Mouse (Mus musculus): ENCODE results near the gene Sp110. TPM values are rescaled to one million over a fixed set of nuclear protein-coding genes. Genes with fewer than 3 reads are reported as not detected.
"Not testable (repeated sequence)": the region's sequence is repeated elsewhere in the genome, so short reads cannot be mapped to it uniquely, and the experiment has no call there.

Sp110 gene
- polyA plus RNA-seq, 1 experiment from 2014 or later: 0.79 TPM

DNA sequence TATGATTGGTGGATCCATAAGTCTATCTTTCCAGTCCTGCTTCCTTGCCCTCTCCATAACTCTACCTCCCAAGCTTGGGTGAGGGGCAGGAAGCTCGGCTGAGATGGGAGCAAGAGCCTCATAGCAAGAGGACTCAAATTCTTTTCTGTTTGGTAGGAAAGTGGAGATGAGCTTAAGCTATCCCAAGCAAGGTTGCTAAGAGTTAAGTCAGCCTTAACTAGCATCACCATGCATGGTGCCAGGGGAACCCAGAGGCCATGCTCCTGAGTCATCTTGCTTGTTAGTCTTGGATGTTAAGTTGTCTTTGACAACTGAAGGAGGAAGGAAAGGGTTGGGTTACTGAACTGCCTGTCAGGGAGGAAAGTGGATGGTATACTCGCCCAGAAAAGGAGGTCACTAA lies 9.9 kb downstream of the Sp110 start:
- H3K36me3 ChIP-seq (replicated peaks); H3K4me3 ChIP-seq; H3K27me3 ChIP-seq (ENCODE audit: poor library complexity, severe bottlenecking); H3K9me3 ChIP-seq; H3K4me1 ChIP-seq; H3K27ac ChIP-seq; DNase-seq (ENCODE audit: extremely low spot score, low spot score): not testable (repeated sequence)
- 81% methylated on average over 1 of the region's 2 CpGs for WGBS

DNA sequence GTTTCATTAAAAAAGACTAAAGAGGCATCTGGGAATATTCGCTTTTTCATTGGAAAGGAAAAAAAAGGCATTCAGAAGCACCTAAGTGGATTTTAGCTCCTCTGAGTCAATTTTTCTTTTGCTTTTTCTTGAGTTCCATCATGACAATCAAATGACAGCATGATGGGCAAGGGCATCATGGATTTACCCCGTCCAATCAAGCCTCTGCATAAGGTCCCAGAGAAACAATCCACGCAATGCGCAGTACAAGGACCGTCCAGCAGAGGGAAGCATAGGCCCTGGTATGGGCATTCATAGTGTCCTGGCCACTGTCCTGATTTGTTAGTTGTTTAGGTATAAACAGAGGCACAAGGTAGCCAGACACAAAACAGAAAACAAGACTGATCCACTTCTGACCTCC lies 17.1 kb downstream of the Sp110 start:
- WGBS: 31% methylated on average over 5 of the region's 5 CpGs
- not testable (repeated sequence) for DNase-seq (ENCODE audit: extremely low spot score, low spot score); H3K36me3 ChIP-seq (replicated peaks); H3K27ac ChIP-seq; H3K4me3 ChIP-seq; H3K27me3 ChIP-seq (ENCODE audit: poor library complexity, severe bottlenecking); H3K4me1 ChIP-seq; H3K9me3 ChIP-seq

DNA sequence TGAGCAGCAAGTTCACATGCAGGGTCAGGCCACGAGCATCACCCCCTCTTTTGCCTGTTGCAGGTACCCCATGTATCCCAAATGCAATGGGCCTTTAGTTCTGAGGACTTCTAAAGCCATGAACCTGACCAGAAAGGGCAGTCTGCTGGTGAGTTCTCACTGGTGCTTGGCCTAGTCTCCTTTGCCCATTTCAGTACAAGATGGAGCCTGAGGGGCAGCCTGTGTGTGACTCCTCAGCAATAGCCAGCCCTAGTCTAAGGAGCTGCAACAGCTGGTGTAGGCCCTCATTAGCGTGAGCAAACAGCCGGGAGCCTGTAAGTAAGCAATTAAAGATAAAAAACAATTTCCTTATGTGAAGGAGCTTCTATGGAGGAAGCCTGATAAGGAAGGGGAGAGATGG lies 18.0 kb downstream of the Sp110 start:
- H3K9me3 ChIP-seq; H3K36me3 ChIP-seq (replicated peaks); H3K4me3 ChIP-seq; H3K4me1 ChIP-seq; H3K27me3 ChIP-seq (ENCODE audit: poor library complexity, severe bottlenecking); DNase-seq (ENCODE audit: extremely low spot score, low spot score); H3K27ac ChIP-seq: not testable (repeated sequence)
- 84% methylated on average over 3 of the region's 3 CpGs for WGBS

DNA sequence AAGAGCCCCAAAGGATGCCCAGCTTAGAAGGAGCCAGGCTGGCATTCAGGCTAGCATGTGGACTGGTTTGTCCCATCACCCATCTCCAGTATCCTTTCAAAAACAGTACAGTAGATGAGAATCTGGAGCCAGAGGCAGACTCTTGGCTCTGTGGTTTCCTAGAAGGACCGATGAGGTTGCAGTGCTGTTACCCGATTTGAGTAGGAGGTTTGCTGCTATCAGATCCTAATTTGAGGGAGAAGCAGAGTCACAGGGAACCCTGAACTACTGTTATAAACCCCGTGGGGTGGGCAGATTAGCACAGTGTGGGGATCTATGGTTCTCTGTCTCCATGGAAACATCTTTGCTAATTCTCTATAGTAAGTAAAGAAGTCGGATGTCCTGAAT lies 18.5 kb downstream of the Sp110 start:
- not testable (repeated sequence) for H3K4me3 ChIP-seq; H3K4me1 ChIP-seq; H3K36me3 ChIP-seq (replicated peaks); H3K27ac ChIP-seq; H3K9me3 ChIP-seq; DNase-seq (ENCODE audit: extremely low spot score, low spot score); H3K27me3 ChIP-seq (ENCODE audit: poor library complexity, severe bottlenecking)
- WGBS: 78% methylated on average over 3 of the region's 4 CpGs

DNA sequence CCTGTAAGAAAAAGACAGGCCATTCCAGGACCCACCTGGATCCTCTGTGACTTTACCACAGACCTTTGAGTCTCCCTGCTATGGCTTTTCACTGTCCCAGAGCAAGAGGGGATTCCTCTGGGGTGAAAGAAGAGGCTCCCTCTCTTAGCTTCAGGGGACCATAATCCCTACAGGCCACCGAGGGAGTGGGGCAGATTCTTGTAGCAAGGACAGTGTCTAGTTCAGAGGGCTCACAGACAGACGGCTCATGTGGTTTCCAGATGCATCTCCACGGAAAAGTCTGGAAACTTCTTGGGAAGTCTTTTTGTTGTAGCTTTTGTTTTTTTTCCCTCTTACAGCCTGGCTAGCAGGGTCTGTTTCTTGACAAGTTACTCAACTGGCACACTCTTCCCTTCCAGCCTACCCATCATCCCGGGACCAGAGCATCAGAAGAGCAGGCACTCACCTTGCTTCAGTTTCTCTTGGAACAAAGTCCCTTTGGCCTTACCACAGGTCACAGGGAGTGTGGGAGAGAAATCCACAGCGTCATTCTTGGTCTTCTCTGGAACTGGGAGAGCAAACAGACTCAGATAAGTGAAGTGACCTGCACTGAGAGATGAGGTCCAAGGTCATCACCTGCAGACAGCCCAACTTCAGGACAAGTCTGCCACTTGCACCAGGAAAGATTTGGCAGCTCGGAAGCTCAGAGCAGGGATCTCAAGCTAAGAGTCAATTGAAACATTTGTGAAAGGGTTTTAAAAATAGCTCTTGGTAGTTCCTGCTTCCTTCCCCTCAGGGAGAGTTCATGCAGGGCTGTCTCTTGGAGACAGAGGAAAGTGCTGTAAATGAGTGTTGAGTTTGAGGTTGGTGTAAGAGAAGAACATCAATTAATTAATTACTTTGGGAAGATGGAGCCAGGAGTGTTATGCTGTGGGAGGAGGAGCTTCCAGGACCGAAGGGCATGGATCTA lies 19.1 kb downstream of the Sp110 start:
- not testable (repeated sequence) for H3K4me1 ChIP-seq; H3K9me3 ChIP-seq; H3K36me3 ChIP-seq (replicated peaks); H3K4me3 ChIP-seq; H3K27me3 ChIP-seq (ENCODE audit: poor library complexity, severe bottlenecking); DNase-seq (ENCODE audit: extremely low spot score, low spot score); H3K27ac ChIP-seq
- WGBS: 81% methylated on average over 6 of the region's 7 CpGs

DNA sequence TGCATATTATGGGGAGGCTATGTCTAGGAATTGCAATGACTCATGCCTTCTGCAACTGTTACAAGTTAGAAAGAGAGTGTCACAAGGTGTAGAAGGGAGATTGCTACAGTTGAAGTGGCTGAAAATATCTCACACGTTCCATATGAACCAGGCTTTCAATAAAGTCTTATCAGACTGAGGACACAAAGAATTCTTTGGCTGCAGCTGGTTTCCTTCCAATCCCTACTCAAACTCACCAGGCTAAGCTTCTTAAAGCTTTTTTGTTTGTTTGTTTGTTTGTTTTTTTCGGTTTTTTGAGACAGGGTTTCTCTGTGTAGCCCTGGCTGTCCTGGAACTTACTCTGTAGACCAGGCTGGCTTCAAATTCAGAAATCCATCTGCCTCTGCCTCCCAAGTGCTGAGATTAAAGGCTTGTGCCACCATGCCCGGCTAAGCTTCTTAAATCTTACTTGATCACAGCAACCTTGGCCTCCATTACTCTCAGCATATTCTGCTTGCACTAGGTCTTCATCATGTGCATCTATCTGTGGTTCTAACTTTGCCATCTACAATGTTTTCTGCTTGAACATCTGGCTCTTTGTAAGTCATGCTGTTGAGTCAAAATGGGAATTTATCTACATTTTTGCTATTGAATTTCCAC lies 20.1 kb downstream of the Sp110 start:
- H3K4me1 ChIP-seq; H3K27me3 ChIP-seq (ENCODE audit: poor library complexity, severe bottlenecking); H3K9me3 ChIP-seq; H3K27ac ChIP-seq; DNase-seq (ENCODE audit: extremely low spot score, low spot score); H3K4me3 ChIP-seq; H3K36me3 ChIP-seq (replicated peaks): not testable (repeated sequence)
- WGBS: 58% methylated on average over 3 of the region's 3 CpGs

DNA sequence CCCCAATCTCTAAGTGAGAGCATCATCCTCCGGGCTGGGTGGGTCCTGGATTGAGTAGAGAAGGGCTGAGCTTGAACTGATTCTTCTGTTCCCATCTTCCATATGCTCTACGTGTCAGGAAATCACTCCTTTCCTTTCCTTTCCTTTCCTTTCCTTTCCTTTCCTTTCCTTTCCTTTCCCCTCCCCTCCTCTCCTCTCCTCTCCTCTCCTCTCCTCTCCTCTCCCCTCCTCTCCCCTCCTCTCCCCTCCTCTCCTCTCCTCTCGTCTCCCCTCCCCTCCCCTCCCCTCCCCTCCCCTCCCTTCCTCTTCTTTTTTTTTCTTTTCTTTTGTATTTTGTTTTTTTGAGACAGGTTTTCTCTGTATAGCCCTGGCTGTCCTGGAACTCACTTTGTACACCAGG lies 23.2 kb downstream of the Sp110 start, which contains the start of gene G530012D18Rik:
Gene G530012D18Rik, plus strand, starts transcription at position 301 of the 400 bp plus-strand sequence.
- WGBS: 64% methylated on average over 2 of the region's 3 CpGs
- DNase-seq (ENCODE audit: extremely low spot score, low spot score): not testable (repeated sequence)

DNA sequence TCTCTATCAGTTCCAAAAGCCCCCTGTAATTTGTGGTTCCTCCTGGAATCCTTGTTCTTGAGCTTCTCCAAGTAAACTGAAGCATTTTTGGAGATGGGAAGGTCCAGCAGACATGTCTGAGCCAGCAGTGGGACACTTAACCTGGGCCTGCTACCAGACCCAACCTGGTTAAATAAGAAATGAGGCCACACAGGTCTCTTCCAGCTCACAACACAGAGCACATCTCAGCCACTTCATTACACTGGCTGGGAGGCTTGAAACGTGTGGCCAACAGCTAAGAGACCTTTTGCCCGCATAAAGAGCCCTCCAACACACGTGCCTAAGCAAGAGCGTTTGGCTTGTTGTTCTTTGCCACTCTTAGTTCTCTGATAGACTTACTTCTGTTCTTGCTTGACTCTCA lies 25.1 kb downstream of the Sp110 start:
- not testable (repeated sequence) for H3K9me3 ChIP-seq; H3K27ac ChIP-seq; DNase-seq (ENCODE audit: extremely low spot score, low spot score); H3K27me3 ChIP-seq (ENCODE audit: poor library complexity, severe bottlenecking); H3K36me3 ChIP-seq (replicated peaks); H3K4me3 ChIP-seq; H3K4me1 ChIP-seq
- 80% methylated on average over 4 of the region's 4 CpGs for WGBS

More for the DNA sequence above, 23.2 kb downstream of the Sp110 start, which contains the start of gene G530012D18Rik:
- H3K9me3 ChIP-seq; H3K36me3 ChIP-seq (replicated peaks); H3K4me3 ChIP-seq; H3K27ac ChIP-seq; H3K27me3 ChIP-seq (ENCODE audit: poor library complexity, severe bottlenecking); H3K4me1 ChIP-seq: not testable (repeated sequence)

DNA sequence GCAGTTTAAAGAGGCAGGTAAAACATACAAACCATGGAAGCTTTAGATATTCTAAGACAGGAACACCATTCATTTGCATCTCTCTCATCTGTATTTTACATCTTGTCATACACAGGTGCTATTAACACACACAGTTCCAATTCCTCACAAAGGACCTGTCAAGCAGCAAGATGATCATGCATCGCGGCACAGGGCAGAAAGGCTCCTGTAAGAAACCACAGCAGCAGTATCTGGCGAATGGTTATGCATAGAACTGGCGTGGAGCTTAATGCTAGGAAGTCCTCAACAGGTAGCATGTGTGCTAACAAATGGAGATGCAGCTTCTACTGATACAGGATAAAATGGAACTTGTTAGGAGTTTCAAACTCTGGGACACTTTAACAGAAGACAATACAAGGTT lies 43.4 kb downstream of the Sp110 start:
- H3K9me3 ChIP-seq; H3K27ac ChIP-seq; H3K36me3 ChIP-seq (replicated peaks); DNase-seq (ENCODE audit: extremely low spot score, low spot score); H3K4me1 ChIP-seq; H3K27me3 ChIP-seq (ENCODE audit: poor library complexity, severe bottlenecking); H3K4me3 ChIP-seq: not testable (repeated sequence)
- 89% methylated on average over 4 of the region's 4 CpGs for WGBS

DNA sequence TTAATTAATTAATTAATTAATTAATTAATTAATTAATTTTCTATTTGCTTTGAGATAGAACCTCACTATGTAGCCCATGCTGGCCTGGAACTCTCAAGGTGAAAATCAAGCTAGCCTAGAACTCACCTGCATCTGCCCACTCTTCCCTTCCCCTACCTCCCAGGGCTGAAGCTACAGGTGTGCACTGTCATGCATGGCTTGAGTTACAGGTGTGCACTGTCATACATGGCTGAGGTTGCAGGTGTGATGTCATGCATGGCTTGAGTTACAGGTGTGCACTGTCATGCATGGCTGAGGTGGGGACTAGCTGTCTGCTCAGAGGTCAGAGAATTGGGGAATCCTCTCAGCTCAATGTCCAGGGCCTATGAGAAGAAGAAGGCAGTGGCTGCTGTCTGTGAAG lies 52.2 kb downstream of the Sp110 start:
- not testable (repeated sequence) for DNase-seq (ENCODE audit: extremely low spot score, low spot score); H3K36me3 ChIP-seq (replicated peaks); H3K27ac ChIP-seq; H3K4me1 ChIP-seq; H3K27me3 ChIP-seq (ENCODE audit: poor library complexity, severe bottlenecking); H3K4me3 ChIP-seq
- H3K9me3 ChIP-seq: peaks cover 11% of the 10 kb centered on the region

DNA sequence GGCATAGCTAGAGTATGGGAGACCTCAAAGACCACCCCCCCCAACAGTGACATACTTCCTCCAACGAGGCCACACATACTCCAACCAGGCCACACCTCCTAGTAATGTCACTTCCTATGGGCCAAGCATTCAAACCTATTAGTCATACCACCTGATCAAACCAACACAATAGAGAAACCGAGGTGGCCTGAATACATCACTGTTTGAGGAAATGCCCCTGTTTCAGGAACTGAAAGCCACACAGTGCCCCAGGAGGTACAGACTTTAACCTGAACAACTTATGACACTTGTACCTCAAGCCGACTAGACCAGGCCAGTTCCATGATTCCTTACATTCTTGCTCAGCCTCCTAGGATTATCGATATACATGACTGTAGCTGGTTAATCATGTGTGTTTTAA lies 54.8 kb downstream of the Sp110 start:
- not testable (repeated sequence) for DNase-seq (ENCODE audit: extremely low spot score, low spot score); H3K36me3 ChIP-seq (replicated peaks); H3K4me3 ChIP-seq; H3K27ac ChIP-seq; H3K27me3 ChIP-seq (ENCODE audit: poor library complexity, severe bottlenecking); H3K4me1 ChIP-seq
- 90% methylated on average over 3 of the region's 4 CpGs for WGBS
- H3K9me3 ChIP-seq: peaks cover 11% of the 10 kb centered on the region

DNA sequence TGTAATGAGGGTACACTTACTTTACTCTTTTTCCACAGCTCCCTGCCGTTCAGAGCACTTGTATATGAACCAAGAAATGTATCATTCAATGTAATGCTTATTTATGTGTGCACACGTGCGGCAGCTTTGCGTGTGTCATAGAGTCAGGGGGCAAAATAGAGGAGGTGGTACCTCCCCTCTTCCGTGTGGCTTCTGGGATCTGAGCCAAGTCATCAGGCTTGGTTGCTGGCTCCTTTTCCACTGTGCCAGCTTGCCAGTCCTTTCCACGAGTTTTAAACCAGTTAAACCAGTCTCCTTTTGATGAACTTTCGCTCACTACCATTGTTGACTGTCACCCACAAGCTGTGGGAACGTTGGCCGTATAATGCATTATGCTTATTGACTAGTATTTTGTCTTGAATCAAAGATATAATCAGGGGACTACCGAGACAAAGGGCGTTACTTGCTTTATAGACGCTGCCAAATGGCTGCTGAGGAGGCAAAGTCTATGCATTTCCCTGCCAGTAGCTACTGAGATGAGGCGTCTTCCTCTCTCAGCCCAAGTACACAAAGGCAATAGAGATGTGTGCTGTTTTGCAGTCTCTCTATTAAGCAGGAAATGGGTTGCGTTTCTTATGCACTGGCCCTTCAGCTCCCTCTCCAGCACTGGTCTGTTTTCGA lies 70.0 kb downstream of the Sp110 start:
- H3K27me3 ChIP-seq (ENCODE audit: poor library complexity, severe bottlenecking); H3K4me1 ChIP-seq; H3K9me3 ChIP-seq; H3K27ac ChIP-seq; DNase-seq (ENCODE audit: extremely low spot score, low spot score); H3K4me3 ChIP-seq; H3K36me3 ChIP-seq (replicated peaks): not testable (repeated sequence)
- 83% methylated on average over 13 of the region's 15 CpGs for WGBS
